In the genomic region with DNA sequence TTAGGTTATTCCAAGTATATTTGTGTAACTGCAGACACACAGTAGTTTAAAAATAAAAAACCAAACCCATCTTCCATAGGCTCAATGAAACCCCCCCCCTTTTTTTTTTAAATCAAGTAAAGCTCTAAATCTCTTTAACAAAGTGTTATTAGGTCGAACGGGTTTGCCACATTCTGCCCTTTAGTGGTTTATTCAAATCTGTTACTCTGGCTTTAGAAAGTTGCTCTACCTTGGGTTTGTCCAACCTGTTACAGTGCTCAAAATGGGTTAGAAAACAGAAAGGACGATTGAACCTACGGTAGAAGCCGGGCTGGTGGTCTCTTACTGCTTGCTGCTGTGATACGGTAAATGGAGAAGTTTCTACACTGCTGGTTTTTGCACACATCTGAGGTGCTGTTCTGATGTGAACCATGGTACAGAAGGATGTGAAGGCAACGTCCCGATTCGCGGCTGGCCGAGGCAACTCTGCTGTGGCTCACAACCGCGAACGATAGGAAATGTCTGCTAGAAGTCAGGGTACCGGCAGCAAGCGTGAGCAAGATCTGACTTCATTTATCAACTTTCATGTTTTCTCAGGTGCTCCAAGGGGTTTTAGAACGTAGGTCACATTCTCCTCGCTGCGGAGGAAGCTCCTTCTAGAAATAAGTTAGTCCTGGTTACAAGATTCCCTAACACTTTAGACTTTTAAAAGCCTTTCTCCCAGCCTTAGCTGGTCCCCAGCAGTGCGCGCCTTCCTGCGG, we compare ENCODE assay signal across 8 mouse cellular contexts. TPM values are rescaled to one million over a fixed set of nuclear protein-coding genes. Genes with fewer than 3 reads are reported as not detected.
A peak's percentile ranks its signal among the peaks of the same experiment; 100 is the strongest.
DNase-seq lines count a peak whose midpoint lies in the region; ATAC-seq and TF ChIP-seq lines count a peak whose summit lies in the region.

No protein-coding gene starts in this region.

- no peaks in the 10 kb centered on the region for H3K27me3 ChIP-seq in lung, postnatal 0 days (replicated peaks; ENCODE audit: insufficient read depth, low read length)
- no peaks in the 10 kb centered on the region for H3K27me3 ChIP-seq in heart, embryonic 12.5 days (replicated peaks)
- no peaks in the 10 kb centered on the region for H3K27me3 ChIP-seq in limb, embryonic 14.5 days (ENCODE audit: control insufficient read depth, insufficient read depth, low read length)
- no peaks in the 10 kb centered on the region for H3K27me3 ChIP-seq in stomach, embryonic 16.5 days (ENCODE audit: control insufficient read depth, insufficient read depth, low read length)

- H3K4me1 ChIP-seq in lung, postnatal 0 days (ENCODE audit: insufficient read depth, low read depth, low read length) = no peaks in the 10 kb centered on the region
- peaks cover 12% of the 10 kb centered on the region; the same call in 1 of the 2 replicates for H3K4me1 ChIP-seq in heart, embryonic 12.5 days (replicated peaks)
- peaks cover 17% of the 10 kb centered on the region for H3K4me1 ChIP-seq in limb, embryonic 14.5 days (ENCODE audit: control insufficient read depth, insufficient read depth, low read length)
- H3K4me1 ChIP-seq in stomach, embryonic 16.5 days (ENCODE audit: control insufficient read depth, insufficient read depth, low read length) = 0 out of 2 replicates have a peak, but pooled peaks cover 3% of the 10 kb centered on the region

- ATAC-seq in lung, postnatal 0 days = no peak
- ATAC-seq in heart, embryonic 12.5 days (ENCODE audit: insufficient number of reproducible peaks, low FRiP score) = no peak
- ATAC-seq in limb, embryonic 14.5 days (ENCODE audit: low FRiP score, low read depth) = no peak
- no peak for ATAC-seq in stomach, embryonic 16.5 days (ENCODE audit: insufficient read depth, low FRiP score)

- DNase-seq in lung, postnatal 0 days (ENCODE audit: low spot score) = no peak
- no peak for DNase-seq in lung, postnatal 4 days
- DNase-seq in limb, embryonic 14.5 days (ENCODE audit: low spot score) = no peak
- no peak for DNase-seq in gastrocnemius, adult 8-10 months (ENCODE audit: low spot score in 2 of 2)
- no peak for DNase-seq in left cerebral cortex, postnatal 10 days (ENCODE audit: extremely low spot score in 1 of 2, low spot score in 2 of 2)
- DNase-seq in cerebellum, postnatal 25 days = no peak

- H3K27ac ChIP-seq in lung, postnatal 0 days (ENCODE audit: low read length) = peak overlapping the region; percentile 65
- peak overlapping the region; percentile 76 for H3K27ac ChIP-seq in heart, embryonic 12.5 days (ENCODE audit: poor library complexity, severe bottlenecking)
- peak overlapping the region; percentile 90 for H3K27ac ChIP-seq in limb, embryonic 14.5 days (replicated peaks; ENCODE audit: low read depth, low read length)
- peak overlapping the region; percentile 78 for H3K27ac ChIP-seq in stomach, embryonic 16.5 days (ENCODE audit: low read length)

- H3K9me3 ChIP-seq in lung, postnatal 0 days (ENCODE audit: low read length) = peaks cover 11% of the 10 kb centered on the region
- H3K9me3 ChIP-seq in heart, embryonic 12.5 days (replicated peaks) = peaks cover 54% of the 10 kb centered on the region
- peaks cover 44% of the 10 kb centered on the region for H3K9me3 ChIP-seq in limb, embryonic 14.5 days (ENCODE audit: control insufficient read depth, low read length)
- peaks cover 34% of the 10 kb centered on the region for H3K9me3 ChIP-seq in stomach, embryonic 16.5 days (replicated peaks; ENCODE audit: control insufficient read depth, low read length)

- WGBS in lung, postnatal 0 days = 56% methylated on average over 22 of the region's 22 CpGs
- WGBS in heart, embryonic 12.5 days = 56% methylated on average over 22 of the region's 22 CpGs
- WGBS in limb, embryonic 14.5 days = 54% methylated on average over 22 of the region's 22 CpGs
- WGBS in stomach, embryonic 16.5 days = 53% methylated on average over 22 of the region's 22 CpGs

- H3K36me3 ChIP-seq in lung, postnatal 0 days (ENCODE audit: insufficient read depth, low read length) = no peaks in the 10 kb centered on the region
- peaks cover 8% of the 10 kb centered on the region for H3K36me3 ChIP-seq in heart, embryonic 12.5 days
- no peaks in the 10 kb centered on the region; the same call in 1 of the 2 replicates for H3K36me3 ChIP-seq in limb, embryonic 14.5 days (ENCODE audit: control insufficient read depth, insufficient read depth, low read length)
- no peaks in the 10 kb centered on the region for H3K36me3 ChIP-seq in stomach, embryonic 16.5 days (ENCODE audit: control insufficient read depth, insufficient read depth, low read length)

- TF ChIP-seq EP300 in lung, postnatal 0 days (IDR thresholded peaks at IDR 0.05) = no peak

- peak overlapping the region; percentile 44 for H3K4me2 ChIP-seq in lung, postnatal 0 days (replicated peaks; ENCODE audit: low read depth, low read length)
- H3K4me2 ChIP-seq in heart, embryonic 12.5 days = peak overlapping the region; percentile 54
- peak overlapping the region; percentile 53 for H3K4me2 ChIP-seq in limb, embryonic 14.5 days (replicated peaks; ENCODE audit: low read depth, low read length, severe bottlenecking)
- peak overlapping the region; percentile 34 for H3K4me2 ChIP-seq in stomach, embryonic 16.5 days (ENCODE audit: low read depth, low read length)

- TF ChIP-seq POLR2A in limb, embryonic 14.5 days (IDR thresholded peaks at IDR 0.05; ENCODE audit: borderline replicate concordance, extremely low read depth, insufficient read depth, insufficient read length) = no peak

- no peak overlapping the region; the same call in 1 of the 2 replicates for H3K9ac ChIP-seq in lung, postnatal 0 days (replicated peaks; ENCODE audit: low read depth)
- peak overlapping the region; percentile 68 for H3K9ac ChIP-seq in heart, embryonic 12.5 days
- H3K9ac ChIP-seq in limb, embryonic 14.5 days (ENCODE audit: low read depth, low read length, severe bottlenecking) = peak overlapping the region; percentile 52
- H3K9ac ChIP-seq in stomach, embryonic 16.5 days (ENCODE audit: low read length) = peak overlapping the region; percentile 46

- peak overlapping the region; percentile 24 for H3K4me3 ChIP-seq in lung, postnatal 0 days (ENCODE audit: low read depth, low read length)
- peak overlapping the region; percentile 18 for H3K4me3 ChIP-seq in heart, embryonic 12.5 days
- peak overlapping the region; percentile 57 for H3K4me3 ChIP-seq in limb, embryonic 14.5 days (replicated peaks; ENCODE audit: low read length)
- peak overlapping the region; percentile 10 for H3K4me3 ChIP-seq in stomach, embryonic 16.5 days (replicated peaks; ENCODE audit: low read length)

- intact Hi-C loops in left cerebral cortex, postnatal 10 days (cut with DNase I) = no loop called here

- no peak for TF ChIP-seq CTCF in lung, postnatal 0 days (IDR thresholded peaks at IDR 0.05)

RNA-seq across cellular contexts. Expression of gene Mest, which starts 11.8 kb away (rescaled TPM):
- polyA plus RNA-seq in lung, postnatal 0 days (2015; fragmentation: Nextera tagmentation; extraction: Ambion mirVana) = 436 and 472 TPM in 2 replicates
- polyA plus RNA-seq in heart, embryonic 12.5 days (2016; fragmentation: Nextera tagmentation; extraction: Ambion mirVana) = 3,424 and 3,742 TPM in 2 replicates
- 3,348 and 4,195 TPM in 2 replicates for polyA plus RNA-seq in limb, embryonic 14.5 days (2012; rRNA removed)
- polyA plus RNA-seq in limb, embryonic 14.5 days (2014; fragmentation: Nextera tagmentation; extraction: Ambion mirVana) = 2,178 and 2,321 TPM in 2 replicates
- polyA plus RNA-seq in stomach, embryonic 16.5 days (2015; fragmentation: Nextera tagmentation; extraction: Ambion mirVana) = 746 and 846 TPM in 2 replicates
- 1 to 10 TPM; 1.2 to 2.9 (median 1.5) TPM for total RNA-seq in gastrocnemius, adult 8-10 months (2022)
- 100 to 1,000 TPM; 102 to 105 TPM for total RNA-seq in left cerebral cortex, postnatal 10 days (2021)

RNA-seq across cellular contexts. Expression of gene Cep41, which starts 41.6 kb away (rescaled TPM):
- 6.1 and 6.3 TPM in 2 replicates for polyA plus RNA-seq in lung, postnatal 0 days (2015; fragmentation: Nextera tagmentation; extraction: Ambion mirVana)
- polyA plus RNA-seq in heart, embryonic 12.5 days (2016; fragmentation: Nextera tagmentation; extraction: Ambion mirVana) = 11.9 TPM in 2 replicates
- 44.3 and 48.5 TPM in 2 replicates for polyA plus RNA-seq in limb, embryonic 14.5 days (2012; rRNA removed)
- 41.1 and 50.9 TPM in 2 replicates for polyA plus RNA-seq in limb, embryonic 14.5 days (2014; fragmentation: Nextera tagmentation; extraction: Ambion mirVana)
- polyA plus RNA-seq in stomach, embryonic 16.5 days (2015; fragmentation: Nextera tagmentation; extraction: Ambion mirVana) = 8.8 and 11.6 TPM in 2 replicates
- total RNA-seq in gastrocnemius, adult 8-10 months (2022) = under 1 TPM; 0.12 to 0.83 (median 0.41) TPM
- 1 to 10 TPM; 7.1 to 7.8 TPM for total RNA-seq in left cerebral cortex, postnatal 10 days (2021)
